Mouse (Mus musculus): ENCODE results near the gene Meis1.

Meis1 gene

GRCm38 (mm10) chr11:18948600-18949295 is 70.0 kb downstream of the Meis1 start:
- DNase-seq (ENCODE audit: low spot score in 2 of 2), result no peak

GRCm38 (mm10) chr11:18947434-18947833 is 71.4 kb downstream of the Meis1 start:
- DNase-seq (ENCODE audit: low spot score in 2 of 2), result no peak

GRCm38 (mm10) chr11:18945778-18946177 is 73.0 kb downstream of the Meis1 start:
- no peak for DNase-seq (ENCODE audit: low spot score in 2 of 2)

- DNase-seq (ENCODE audit: low spot score in 2 of 2), result no peak
Measured at GRCm38 (mm10) chr11:18944972-18945625, 73.7 kb downstream of the Meis1 start.

- no peak for DNase-seq (ENCODE audit: low spot score in 2 of 2)
Measured at GRCm38 (mm10) chr11:18944209-18944608, 74.6 kb downstream of the Meis1 start.

DNA sequence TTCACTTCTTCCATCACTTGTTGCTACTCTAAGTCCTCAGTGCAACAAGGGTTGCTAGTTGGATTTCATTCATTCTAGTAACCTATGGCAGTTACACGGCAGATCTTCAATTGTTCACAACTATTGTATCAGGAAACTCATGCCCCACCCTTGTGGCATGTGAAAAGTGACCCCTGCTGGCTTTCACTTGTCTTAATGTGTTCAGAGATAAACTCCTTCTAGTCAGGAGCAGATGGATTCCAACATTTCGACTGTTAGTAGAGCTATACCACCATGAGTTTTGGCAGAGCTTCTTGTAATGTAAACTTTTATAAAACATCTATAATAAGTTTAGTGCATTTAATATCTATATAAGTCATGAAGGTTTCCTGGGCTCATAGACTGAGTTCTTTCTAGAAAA is 75.8 kb downstream of the Meis1 start:
- no peak for DNase-seq (ENCODE audit: low spot score in 2 of 2)

DNA sequence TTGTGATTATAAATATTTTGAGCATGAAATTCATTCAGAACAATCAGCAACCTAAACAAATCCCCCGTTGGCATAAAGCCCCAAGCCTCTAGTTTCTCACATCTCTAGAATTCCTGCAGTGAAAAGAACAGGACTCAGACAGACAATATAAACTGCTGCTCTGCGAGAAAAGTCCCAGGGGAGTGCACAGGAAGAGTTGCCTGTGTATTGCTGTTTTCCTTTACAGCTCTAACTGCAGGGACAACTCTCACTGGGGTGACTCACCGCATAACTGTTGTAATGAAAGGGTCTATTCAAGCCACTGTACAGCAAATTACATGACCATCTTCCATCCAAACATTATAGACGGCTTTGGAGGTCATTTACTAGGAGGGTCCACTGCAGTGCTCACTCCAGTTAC is 77.9 kb downstream of the Meis1 start:
- no peak for DNase-seq (ENCODE audit: low spot score in 2 of 2)

DNA sequence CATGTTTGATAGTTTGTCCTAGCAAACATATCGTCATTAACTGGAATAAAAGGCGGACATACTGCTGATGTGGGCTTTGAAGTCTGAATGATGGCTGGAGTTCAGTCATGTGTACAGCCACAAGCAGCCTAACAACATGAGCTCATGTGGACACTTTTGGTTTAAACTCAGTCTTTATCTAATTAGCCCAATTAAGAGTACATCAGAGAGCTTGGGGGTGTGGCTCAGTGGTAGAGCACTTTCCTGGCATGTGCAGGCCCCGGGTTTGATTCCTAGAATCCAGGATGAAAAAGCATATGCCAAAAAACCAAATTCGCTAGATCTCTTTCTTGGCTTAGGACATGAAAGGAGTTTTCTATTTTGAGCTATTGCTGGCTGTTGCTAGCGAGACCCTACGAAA is 83.9 kb downstream of the Meis1 start:
- no peak for DNase-seq (ENCODE audit: low spot score in 2 of 2)

GRCm38 (mm10) chr11:18931001-18931874 is 87.5 kb downstream of the Meis1 start:
- no peak for DNase-seq (ENCODE audit: low spot score in 2 of 2)

- no peak for DNase-seq (ENCODE audit: low spot score in 2 of 2)
Measured at GRCm38 (mm10) chr11:18929779-18930728, 88.7 kb downstream of the Meis1 start.

DNA sequence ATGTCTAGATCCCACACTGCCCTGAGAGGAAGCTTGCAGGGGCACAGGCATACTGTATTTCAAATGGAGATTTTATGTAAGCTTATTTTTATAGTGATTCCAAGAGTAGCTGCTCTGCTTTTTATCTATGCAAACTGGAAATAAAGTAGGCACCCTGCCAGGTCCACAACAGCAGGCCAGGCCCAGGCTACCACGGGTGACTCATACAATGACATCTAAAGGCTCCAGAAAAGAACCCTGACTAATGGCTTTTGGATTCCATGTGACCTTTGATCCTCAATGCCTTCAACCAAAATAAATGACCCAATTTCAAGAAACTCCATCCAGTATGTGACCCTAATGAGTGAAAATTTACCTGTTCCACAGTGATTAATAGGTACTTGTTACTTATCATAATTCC is 91.4 kb downstream of the Meis1 start:
- no peak for DNase-seq (ENCODE audit: low spot score in 2 of 2)

DNA sequence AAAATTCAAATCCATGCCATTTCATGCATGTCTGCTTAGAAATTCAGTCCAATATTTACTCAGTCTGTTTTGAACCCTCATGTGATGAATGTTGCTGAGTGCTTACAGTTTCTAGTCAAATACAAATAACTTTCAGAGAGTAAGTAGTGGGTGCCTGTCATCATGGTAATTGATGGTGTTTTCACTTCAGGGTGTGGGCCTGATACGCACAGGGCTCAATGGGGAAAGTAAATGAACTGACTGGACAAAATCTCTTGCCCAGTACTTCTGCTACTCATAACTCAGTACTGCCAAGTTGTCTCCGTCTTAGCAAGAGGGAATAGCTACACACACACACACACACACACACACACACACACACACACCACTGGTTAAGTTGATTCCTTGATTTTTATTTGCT is 92.0 kb downstream of the Meis1 start:
- DNase-seq (ENCODE audit: low spot score in 2 of 2), result no peak

DNA sequence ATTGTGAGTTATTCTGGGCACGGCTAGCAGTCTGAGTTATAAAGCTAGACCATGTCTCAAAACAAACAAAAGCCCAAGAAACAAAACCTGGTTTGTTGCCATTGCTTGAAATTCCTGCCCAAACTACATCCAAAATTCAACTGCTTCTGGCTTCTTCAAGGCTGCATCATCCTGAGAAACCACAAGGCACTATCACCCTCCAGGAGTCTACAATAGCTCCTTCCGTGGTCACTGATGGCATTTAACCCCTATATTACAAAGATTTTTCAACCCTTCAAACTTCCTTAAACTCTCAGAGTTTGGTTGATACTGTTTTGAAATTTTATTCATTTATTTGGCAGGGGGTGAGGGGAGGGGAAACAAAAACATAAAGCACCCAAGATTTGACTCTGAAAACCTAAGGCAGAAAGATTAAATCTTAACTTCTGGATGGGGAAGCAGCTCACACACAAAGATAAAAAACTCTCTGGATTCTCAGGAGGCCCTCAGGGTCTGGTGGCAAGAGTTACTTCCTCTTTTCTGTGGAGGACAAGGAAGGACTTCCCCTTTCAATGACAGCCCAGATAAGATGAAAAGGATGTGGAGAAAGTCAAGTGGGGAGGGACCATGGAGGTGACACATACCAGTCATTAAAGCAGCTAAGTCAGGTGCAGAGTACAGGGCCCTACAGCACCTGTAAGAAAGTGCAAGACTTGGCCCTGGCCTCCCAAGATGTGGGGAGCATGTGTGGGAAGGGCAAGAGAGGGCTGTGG is 94.0 kb downstream of the Meis1 start:
- no peak for DNase-seq (ENCODE audit: low spot score in 2 of 2)

- DNase-seq (ENCODE audit: low spot score in 2 of 2), result no peak
Measured at GRCm38 (mm10) chr11:18923274-18923673, 95.5 kb downstream of the Meis1 start.

GRCm38 (mm10) chr11:18920651-18921050 is 98.1 kb downstream of the Meis1 start:
- no peak for DNase-seq (ENCODE audit: low spot score in 2 of 2)

DNA sequence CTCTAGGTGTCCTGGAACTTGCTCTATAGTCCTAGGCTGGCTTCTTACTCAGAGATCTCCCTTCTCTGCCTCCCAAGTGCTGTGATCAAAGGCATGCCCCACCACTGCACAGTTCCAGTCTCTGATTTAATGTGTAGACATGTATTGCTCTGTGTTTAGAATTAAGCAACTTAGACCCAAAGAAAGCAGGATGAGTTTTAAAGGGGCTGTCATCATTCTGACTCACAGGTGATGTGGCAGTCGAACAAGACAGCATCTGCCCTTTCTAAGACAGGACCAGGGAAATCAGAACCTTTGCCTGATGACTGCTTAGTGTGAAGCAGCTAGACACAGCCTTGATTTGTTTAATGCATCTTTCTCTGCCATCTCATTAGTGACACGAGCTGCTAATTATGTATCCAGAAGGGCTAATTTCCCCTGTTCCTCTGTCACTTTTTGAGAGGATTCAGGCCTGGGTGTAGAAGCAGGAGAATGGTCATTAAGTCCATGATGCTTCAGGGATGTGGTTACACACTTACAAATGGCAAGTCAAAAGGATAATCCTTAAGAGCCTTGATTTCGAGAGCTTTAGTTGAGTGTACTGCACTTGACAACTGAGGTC is 99.5 kb downstream of the Meis1 start:
- no peak for DNase-seq (ENCODE audit: low spot score in 2 of 2)

DNA sequence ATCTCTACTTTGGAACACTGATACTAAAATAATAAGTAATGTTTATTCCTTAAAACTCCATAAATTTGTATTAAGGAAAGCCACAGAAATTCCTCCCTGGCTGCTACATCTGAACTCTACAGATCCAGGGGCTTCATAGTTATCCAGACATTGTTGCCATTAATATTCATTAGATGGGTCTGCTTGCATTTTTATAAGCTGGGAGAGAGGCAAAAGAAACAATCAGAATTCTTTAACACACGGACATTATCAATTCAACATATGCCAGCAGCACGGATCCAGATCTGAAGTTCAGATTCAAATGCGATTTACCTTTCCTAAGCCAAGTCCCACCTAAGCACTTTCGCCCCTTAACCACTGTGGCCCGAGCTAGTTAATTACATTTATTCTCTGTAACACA is 100.9 kb downstream of the Meis1 start:
- DNase-seq (ENCODE audit: low spot score in 2 of 2), result no peak

GRCm38 (mm10) chr11:18913251-18913650 is 105.5 kb downstream of the Meis1 start:
- DNase-seq (ENCODE audit: low spot score in 2 of 2), result no peak

DNA sequence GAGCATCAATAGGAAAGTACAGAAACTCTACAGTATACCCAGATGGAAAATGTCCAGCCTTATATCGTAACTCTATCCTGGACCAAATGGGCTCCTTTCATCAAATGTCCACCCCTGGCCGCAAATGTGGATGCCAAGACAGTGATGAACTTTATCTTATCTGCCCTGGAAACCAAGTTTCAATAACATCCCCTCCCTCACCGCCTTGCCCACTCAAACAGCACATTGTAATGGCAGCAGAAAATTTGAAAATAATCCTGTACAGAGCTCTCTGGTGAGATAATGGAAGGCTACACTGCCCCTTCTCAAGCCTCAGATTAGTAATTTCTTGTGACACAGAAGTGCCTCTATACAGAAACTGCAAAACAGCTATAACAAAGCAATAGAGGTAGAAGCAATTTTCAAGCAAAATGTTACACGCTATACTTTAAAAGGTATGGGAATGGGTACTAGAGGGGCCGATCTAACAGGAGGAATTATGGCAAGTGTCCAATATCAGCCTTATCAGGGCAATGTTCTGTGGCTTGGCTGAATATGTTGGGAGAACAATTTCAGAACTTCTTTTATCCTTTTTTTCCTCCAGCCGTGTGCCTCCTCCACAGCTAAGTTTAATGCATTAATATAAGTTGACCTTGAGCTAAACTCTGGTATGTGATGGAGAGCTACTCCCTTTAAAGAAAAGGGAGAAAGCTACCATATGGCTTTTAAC is 106.3 kb downstream of the Meis1 start:
- no peak for DNase-seq (ENCODE audit: low spot score in 2 of 2)

- no peak for DNase-seq (ENCODE audit: low spot score in 2 of 2)
Measured at GRCm38 (mm10) chr11:18906866-18907265, 111.9 kb downstream of the Meis1 start.
